Mouse (Mus musculus): ENCODE data around the gene Map7.

DNA sequence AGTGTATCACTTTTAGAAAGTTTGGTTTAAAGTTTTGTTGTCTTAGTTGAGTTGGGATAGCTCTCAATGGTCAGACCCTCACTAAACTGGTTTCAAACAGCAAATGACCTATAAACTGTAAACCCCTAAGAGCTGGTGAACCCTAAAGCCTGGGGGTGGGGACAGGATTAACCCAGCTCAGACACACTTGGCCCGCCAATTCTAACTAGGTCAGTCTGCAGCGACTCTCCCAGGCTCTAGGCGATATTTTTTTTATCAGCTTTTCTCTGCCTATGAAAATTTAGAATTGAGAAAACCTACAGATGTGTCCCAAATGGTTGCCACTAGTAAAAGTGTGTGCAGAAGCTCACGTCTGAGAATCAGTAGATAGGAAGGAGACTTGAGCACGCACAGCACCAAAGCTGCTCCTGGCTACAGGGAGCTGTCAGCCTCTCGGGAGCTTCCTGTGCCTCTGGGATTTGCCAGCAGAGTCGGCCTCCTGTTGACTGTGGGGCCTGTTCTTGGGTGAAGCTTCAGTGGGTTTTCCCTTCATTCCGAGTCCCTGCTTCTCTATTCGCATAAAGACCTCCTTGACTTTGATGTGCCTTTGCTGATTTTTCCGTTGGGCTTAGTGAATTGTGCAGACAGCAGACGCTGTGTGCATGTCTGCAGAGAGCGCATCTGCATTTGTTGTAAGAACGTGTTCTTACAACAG lies 46.7 kb downstream of the Map7 start:
- no peak for TF ChIP-seq MAFK (IDR thresholded peaks at IDR 0.05; ENCODE audit: insufficient read depth, low read depth, low read length)
- no peak for TF ChIP-seq ZC3H11A (IDR thresholded peaks at IDR 0.05; ENCODE audit: borderline replicate concordance, low read depth, low read length)

Measured in ES-E14 (cell line).